Mouse (Mus musculus) lung, embryonic 14.5 days (tissue): ENCODE results near the gene Nagpa. TPM values are rescaled to one million over a fixed set of nuclear protein-coding genes. Genes with fewer than 3 reads are reported as not detected.
"Not testable (repeated sequence)": the region's sequence is repeated elsewhere in the genome, so short reads cannot be mapped to it uniquely, and the experiment has no call there.

Experiments used
- ATAC-seq: fragments of 200-750 bp; cut with Nextera tagmentation; 2 replicates; pipeline ENCODE4 v1.8.0; 2017; ENCODE audit warnings: mild to moderate bottlenecking, moderate TSS enrichment, moderate library complexity; ENCODE audit not compliant: insufficient read depth
- DNase-seq: peaks from one replicate; pipeline ENCODE4 v3.0.0-alpha.2; 2015
- H3K27ac ChIP-seq: fragments of 300-500 bp; sonication (generic); 2 replicates; pipeline ENCODE4 v1.5.1; 2014; ENCODE audit warnings: low read depth, mild to moderate bottlenecking, moderate library complexity
- H3K27me3 ChIP-seq: fragments of 300-500 bp; sonication (generic); 2 replicates; pipeline ENCODE4 v1.6.1; 2014; ENCODE audit warnings: low read length, control low read depth; ENCODE audit not compliant: insufficient read depth
- H3K36me3 ChIP-seq: fragments of 300-500 bp; sonication (generic); 2 replicates; pipeline ENCODE4 v1.6.1; 2014; ENCODE audit warnings: control low read depth; ENCODE audit not compliant: insufficient read depth
- H3K4me1 ChIP-seq: fragments of 300-500 bp; sonication (generic); 2 replicates; pipeline ENCODE4 v1.6.1; 2014; ENCODE audit warnings: antibody characterized with exemption, control low read depth; ENCODE audit not compliant: insufficient read depth
- H3K4me2 ChIP-seq: fragments of 300-500 bp; sonication (generic); 2 replicates; pipeline ENCODE4 v1.6.1; 2014; ENCODE audit warnings: mild to moderate bottlenecking
- H3K4me3 ChIP-seq: fragments of 300-500 bp; sonication (generic); 2 replicates; pipeline ENCODE4 v1.5.1; 2014; ENCODE audit warnings: low read depth, low read length
- H3K9ac ChIP-seq: fragments of 300-500 bp; sonication (generic); 2 replicates; pipeline ENCODE4 v1.6.1; 2014
- H3K9me3 ChIP-seq: fragments of 300-500 bp; sonication (generic); 2 replicates; pipeline ENCODE4 v1.6.1; 2016; ENCODE audit warnings: low read depth, low read length, control low read depth
- CTCF ChIP-seq: IDR thresholded peaks from 2 replicates; pipeline ENCODE4 v1.5.1; 2016; ENCODE audit warnings: antibody characterized with exemption, low read depth
- WGBS: fragments of 180-500 bp; shearing (Covaris S2); extraction: QIAGEN DNeasy Blood & Tissue Kit; methylation state at CpG from one replicate; pipeline ENCODE4 v1.1.7; 2014; 5-methylcytosine and 5-hydroxymethylcytosine counted together
- polyA plus RNA-seq: library from polyadenylated mRNA; unstranded; fragments of >200 nt; fragmentation: Nextera tagmentation; extraction: Ambion mirVana; gene quantifications from 2 replicates; pipeline ENCODE4 v1.2.1, GENCODE M21; 2014

Nagpa gene
- polyA plus RNA-seq, 1 experiment from 2014 or later: 23.3 TPM

DNA sequence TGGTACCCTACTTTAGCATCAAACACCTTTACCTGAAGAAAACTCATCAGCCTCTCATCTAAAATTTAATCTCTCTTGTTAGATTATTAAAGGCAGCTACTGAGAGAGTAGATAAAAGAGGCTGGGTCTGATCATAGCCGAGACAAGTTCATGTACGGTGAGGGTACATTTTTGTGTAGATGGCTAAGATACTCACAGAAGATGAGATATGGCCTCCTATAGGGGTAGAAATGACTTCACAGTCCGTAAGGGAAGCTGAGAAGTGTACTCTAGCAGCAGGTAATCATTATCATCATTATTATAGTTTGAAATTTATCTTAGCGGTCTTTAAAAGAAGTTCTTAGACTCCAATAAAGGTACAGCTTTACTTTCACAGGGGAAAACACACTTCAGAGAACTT, 29.2 kb upstream of the Nagpa start:
- peaks cover 6% of the 10 kb centered on the region for H3K36me3 ChIP-seq
- no peaks in the 10 kb centered on the region for H3K9me3 ChIP-seq
- 70% methylated on average over 4 of the region's 4 CpGs for WGBS
- no peak for DNase-seq
- peak; percentile 14; the same call in 1 of the 2 replicates for ATAC-seq
- no peaks in the 10 kb centered on the region for H3K4me1 ChIP-seq
- H3K27ac ChIP-seq: peak overlapping the region; percentile 43; the same call in 1 of the 2 replicates
- no peak for TF ChIP-seq CTCF
- no peaks in the 10 kb centered on the region for H3K27me3 ChIP-seq
- peak overlapping the region; percentile 91 for H3K4me2 ChIP-seq
- H3K4me3 ChIP-seq: peak overlapping the region; percentile 84
- no peak overlapping the region for H3K9ac ChIP-seq

DNA sequence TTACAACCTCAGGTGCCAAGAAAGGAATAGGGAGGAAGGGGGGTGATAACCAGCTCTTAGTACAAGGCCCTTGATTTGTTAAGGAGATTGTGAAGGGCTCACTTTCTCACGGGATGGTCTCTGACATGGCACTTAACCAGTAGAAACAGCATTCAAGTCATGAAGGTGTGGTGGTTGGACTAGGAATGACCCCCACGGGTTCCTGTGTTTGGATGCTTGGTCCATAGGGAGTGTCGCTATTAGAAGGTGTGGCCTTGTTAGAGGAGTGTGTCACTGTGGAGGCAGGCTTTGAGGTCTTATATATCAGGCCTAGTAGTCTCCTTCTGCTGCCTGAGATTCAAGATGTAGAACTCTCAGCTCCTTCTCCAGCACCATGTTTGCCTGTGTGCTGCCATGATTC, 24.3 kb upstream of the Nagpa start:
- H3K4me3 ChIP-seq, H3K27ac ChIP-seq, H3K9ac ChIP-seq, H3K4me2 ChIP-seq, H3K36me3 ChIP-seq, DNase-seq, H3K27me3 ChIP-seq, H3K4me1 ChIP-seq, H3K9me3 ChIP-seq, ATAC-seq: not testable (repeated sequence)
- WGBS: 66% methylated on average over 3 of the region's 3 CpGs

DNA sequence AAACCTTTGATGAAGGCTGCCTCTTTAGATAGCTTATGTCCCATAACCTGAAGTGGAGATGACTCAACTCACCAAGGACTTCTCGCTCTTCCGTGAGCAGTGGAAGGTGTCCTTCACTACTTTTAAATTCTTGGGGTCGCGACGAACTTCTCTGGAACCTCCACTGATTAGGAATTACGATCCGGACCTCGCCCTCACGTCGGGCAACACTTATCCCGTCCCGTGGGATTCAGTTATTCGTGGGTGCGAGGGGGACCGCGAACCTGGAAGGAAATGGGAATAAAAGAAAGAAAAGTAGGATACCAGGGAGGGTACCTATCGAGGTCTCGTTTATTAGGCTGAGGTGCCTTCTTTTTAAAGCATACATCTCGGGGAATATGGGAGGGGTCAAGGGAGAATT, 23.7 kb upstream of the Nagpa start:
- H3K9me3 ChIP-seq, DNase-seq: not testable (repeated sequence)
- 73% methylated on average over 19 of the region's 19 CpGs for WGBS

DNA sequence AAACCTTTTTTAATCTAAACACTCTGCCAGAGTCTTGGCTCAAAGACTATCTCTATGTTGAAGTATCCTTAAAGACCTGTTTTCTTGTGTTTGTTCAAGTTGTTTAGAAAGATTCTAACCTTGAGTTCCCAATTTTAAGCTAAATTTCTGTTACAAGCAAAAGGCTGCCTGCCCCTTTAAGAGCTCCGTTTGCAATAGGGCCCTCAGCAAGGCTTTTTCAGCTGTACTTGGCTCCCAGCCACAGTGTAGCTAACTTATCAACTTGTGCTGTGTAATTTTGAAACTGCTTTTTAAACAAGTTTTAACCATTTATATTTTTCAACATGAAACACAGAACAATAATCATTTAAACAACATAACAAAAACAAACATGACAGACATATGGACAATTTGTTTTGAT, 22.7 kb upstream of the Nagpa start:
- not testable (repeated sequence) for ATAC-seq, H3K9me3 ChIP-seq, H3K36me3 ChIP-seq, H3K4me1 ChIP-seq, H3K9ac ChIP-seq, H3K4me3 ChIP-seq, H3K27ac ChIP-seq, H3K27me3 ChIP-seq, H3K4me2 ChIP-seq, DNase-seq
- WGBS: 0% methylated on average over 1 of the region's 1 CpGs

More for the DNA sequence above, 23.7 kb upstream of the Nagpa start:
- H3K27me3 ChIP-seq, ATAC-seq, H3K27ac ChIP-seq, H3K4me2 ChIP-seq, H3K4me3 ChIP-seq, H3K36me3 ChIP-seq, H3K9ac ChIP-seq, H3K4me1 ChIP-seq: not testable (repeated sequence)

DNA sequence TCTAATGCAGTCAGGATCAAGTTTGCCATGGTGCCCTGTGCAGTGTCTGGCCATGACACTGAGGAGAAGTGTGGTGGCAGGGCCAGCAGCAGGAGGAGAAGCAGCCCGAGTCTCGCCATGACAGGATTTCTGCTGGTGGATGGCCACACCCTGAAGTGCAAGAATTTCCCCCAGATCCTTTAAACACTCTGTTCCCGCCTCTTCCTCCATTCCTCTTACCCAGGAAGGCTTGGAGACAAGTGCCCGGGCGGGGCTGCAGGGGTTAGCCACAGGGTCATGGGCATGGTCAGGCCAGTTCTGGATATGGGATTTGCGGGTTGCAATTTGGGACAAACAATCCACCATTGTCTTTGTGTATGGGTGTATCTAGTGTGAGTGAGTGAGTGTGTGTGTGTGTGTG, 18.3 kb upstream of the Nagpa start, which contains the start of gene AU021092:
Gene AU021092, minus strand, starts transcription at position 160 of the 400 bp plus-strand sequence.
- Histone ChIP-seq H3K36me3 (no peaks in the 10 kb centered on the region), H3K27ac (no peak within 1 kb of the TSS), H3K27me3 (no peaks in the 10 kb centered on the region), H3K4me1 (no peaks in the 10 kb centered on the region; the same call in 1 of the 2 replicates), H3K9ac (no peak within 1 kb of the TSS), H3K4me3 (no peak within 1 kb of the TSS), H3K4me2 (peak within 1 kb of the TSS; percentile 19; the same call in 1 of the 2 replicates), H3K9me3 (no peaks in the 10 kb centered on the region)
- 56% methylated on average over 6 of the region's 6 CpGs for WGBS
- no peak for ATAC-seq
- TF ChIP-seq CTCF: no peak
- peak; percentile 5 for DNase-seq

DNA sequence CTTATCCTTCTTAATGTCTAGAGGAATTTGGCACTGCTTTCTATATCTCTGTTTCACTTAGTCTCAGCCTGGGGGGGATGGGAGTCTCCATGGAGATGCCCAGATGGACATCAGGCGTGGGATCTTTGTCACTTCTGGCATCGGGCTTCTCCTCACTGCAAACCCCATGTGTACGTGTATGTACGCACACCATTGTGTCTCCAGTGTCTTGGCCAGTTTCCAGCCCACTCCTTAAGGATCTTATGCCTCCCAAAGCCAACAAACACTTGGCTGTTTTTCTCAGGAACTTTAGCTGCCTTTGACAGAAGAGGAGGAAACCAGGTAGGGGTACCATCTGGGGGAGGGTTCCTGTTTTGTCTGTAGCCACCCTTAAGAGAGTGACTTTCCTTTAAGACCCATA, 17.6 kb upstream of the Nagpa start:
- no peaks in the 10 kb centered on the region; the same call in 1 of the 2 replicates for H3K4me1 ChIP-seq

DNA sequence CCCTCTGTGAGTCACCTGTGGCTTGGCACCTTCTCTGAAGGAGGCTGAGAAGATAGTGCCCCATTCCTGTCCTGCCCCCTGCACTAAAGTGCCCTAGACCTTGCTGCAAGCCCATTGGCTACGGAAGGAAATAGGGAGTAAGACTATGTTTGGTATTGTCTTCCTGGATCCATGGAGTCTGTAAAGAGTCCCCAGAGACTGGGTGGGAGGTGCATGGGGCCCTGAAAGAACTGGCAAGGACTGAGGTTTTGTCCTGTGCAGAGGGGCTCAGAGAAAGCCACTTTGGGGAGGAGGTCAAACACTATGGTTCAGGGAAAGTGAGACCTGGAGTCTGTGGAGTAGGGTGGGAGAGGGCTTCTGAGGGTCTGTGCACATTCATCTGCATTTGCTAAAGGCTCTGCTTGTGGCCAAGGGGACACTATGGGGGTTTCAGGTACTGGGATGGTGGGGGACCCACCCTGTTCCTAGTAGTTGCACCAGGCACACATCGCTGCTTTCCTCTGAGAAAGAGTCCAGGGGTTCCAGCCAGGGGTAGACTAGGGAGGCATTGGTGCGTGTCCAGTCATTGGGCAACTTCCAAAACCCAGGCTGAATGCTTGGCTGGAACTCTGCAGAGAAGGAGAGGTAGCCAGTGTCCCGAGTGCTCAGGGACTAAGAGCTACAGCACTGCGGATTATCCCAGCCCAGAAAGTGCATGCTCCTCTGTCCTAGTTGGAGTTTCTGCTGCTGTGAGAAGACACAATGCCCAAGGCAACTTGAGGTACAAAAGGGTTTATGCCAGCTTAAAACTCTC, 13.7 kb upstream of the Nagpa start:
- Histone ChIP-seq H3K9me3 (no peaks in the 10 kb centered on the region), H3K4me2 (no peak overlapping the region), H3K9ac (no peak overlapping the region), H3K27me3 (no peaks in the 10 kb centered on the region), H3K4me3 (no peak overlapping the region), H3K4me1 (no peaks in the 10 kb centered on the region; the same call in 1 of the 2 replicates), H3K36me3 (no peaks in the 10 kb centered on the region), H3K27ac (no peak overlapping the region)
- ATAC-seq (no peak), DNase-seq (no peak)
- no peak for TF ChIP-seq CTCF
- WGBS: 71% methylated on average over 5 of the region's 5 CpGs

More for the DNA sequence above, 17.6 kb upstream of the Nagpa start:
- H3K9ac ChIP-seq: no peak overlapping the region
- no peak overlapping the region for H3K4me2 ChIP-seq
- H3K27me3 ChIP-seq: no peaks in the 10 kb centered on the region
- no peak for TF ChIP-seq CTCF
- no peak overlapping the region for H3K4me3 ChIP-seq
- no peak overlapping the region for H3K27ac ChIP-seq
- DNase-seq (peak; percentile 28), ATAC-seq (no peak)
- 40% methylated on average over 4 of the region's 4 CpGs for WGBS
- H3K36me3 ChIP-seq: no peaks in the 10 kb centered on the region
- H3K9me3 ChIP-seq: no peaks in the 10 kb centered on the region
